Mouse (Mus musculus) ovary, adult 2 months (tissue): ENCODE results near the gene Psd4. TPM values are rescaled to one million over a fixed set of nuclear protein-coding genes. Genes with fewer than 3 reads are reported as not detected.

Source experiments
- polyA plus RNA-seq: library from polyadenylated mRNA; depleted of rRNA; stranded (reverse); fragments of >200 nt; gene quantifications from 2 replicates; pipeline ENCODE4 v1.2.3, GENCODE M21; 2012; rRNA removed

Psd4 gene
- polyA plus RNA-seq: 10.6 and 16.3 TPM in 2 replicates

GRCm38 (mm10) chr2:24367030-24367894, at the start of gene Psd4:
Gene Psd4 (plus strand): TSS chr2:24367580.

DNA sequence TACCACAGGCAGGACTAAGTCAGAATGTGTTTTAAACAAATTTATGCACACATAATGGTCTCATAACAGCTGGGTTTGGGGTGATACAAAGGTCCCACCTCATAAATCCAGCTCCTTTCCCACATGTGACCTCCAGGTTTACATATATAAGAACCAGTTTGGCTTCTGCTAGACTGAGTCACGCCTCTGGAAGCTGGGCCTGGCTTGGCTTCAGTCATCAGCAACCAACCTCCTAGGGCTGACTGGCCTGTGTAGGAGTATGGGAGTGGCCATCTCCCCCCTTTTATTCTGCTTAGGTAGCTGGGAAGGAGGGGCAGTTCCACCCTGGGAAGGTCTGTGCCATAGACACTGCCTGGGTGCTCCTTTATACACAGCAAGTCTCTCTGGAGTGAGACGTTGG, 30.8 kb upstream of the Psd4 start, which contains the start of gene Il1rn:
Gene Il1rn (plus strand): TSS at position 309 of the 400 bp plus-strand sequence.

Other genes with a start within 250 kb of the Psd4 start
- 0.21 and 0.33 TPM in 2 replicates for gene Il1f8, start 214.4 kb upstream of the Psd4 start, polyA plus RNA-seq
- gene Il1f9, start 181.1 kb upstream of the Psd4 start, polyA plus RNA-seq: not detected in 2 replicates
- gene Il1f6, start 152.2 kb upstream of the Psd4 start, polyA plus RNA-seq: not detected in 2 replicates
- gene Il1f5, start 90.6 kb upstream of the Psd4 start, polyA plus RNA-seq: not detected in 2 replicates
- not detected in 2 replicates for gene Il1f10, start 76.4 kb upstream of the Psd4 start, polyA plus RNA-seq
- gene Il1rn, start 30.7 kb upstream of the Psd4 start, polyA plus RNA-seq: 0.72 and 1.4 TPM in 2 replicates
- 20.5 and 26.7 TPM in 2 replicates for gene Pax8, start 108.0 kb downstream of the Psd4 start, polyA plus RNA-seq